Mouse (Mus musculus) liver, adult 2 months (tissue): ENCODE measurements at regions not wholly inside any gene's neighbourhood (a gene's known extent, or its start where the extent isn't known, plus 50 kb on each side); places are given as distances from the start of the nearest gene placed in this dataset.

Experiments
- CTCF ChIP-seq: fragments of 200-500 bp; IDR thresholded peaks from 2 replicates; pipeline ENCODE4 v1.5.1; 2011; ENCODE audit warnings: low read depth, low read length, control low read depth
- POLR2A ChIP-seq: fragments of 200-500 bp; IDR thresholded peaks from 2 replicates; pipeline ENCODE4 v1.6.1; 2011; ENCODE audit warnings: low read length, control low read depth; ENCODE audit not compliant: insufficient read depth; ENCODE audit errors: extremely low read depth

- no peak for TF ChIP-seq CTCF
- TF ChIP-seq POLR2A, result no peak
These were observed 62.3 kb upstream of the Egr2 start for GRCm38 (mm10) chr10:67473016-67473415.
